Mouse (Mus musculus) thymus, adult 2 months (tissue): Measurements from ENCODE around the gene Abcd4. TPM values are rescaled to one million over a fixed set of nuclear protein-coding genes. Genes with fewer than 3 reads are reported as not detected.

Experiments used
- DNase-seq: peaks from one replicate; pipeline ENCODE4 v3.0.0; 2021
- H3K27ac ChIP-seq: fragments of 200-500 bp; 2 replicates; pipeline ENCODE4 v1.5.1; 2012; ENCODE audit warnings: low read length, control low read depth; ENCODE audit not compliant: control insufficient read depth, insufficient read depth
- H3K27me3 ChIP-seq: fragments of 200-500 bp; 2 replicates; pipeline ENCODE4 v1.6.1; 2012; ENCODE audit warnings: mild to moderate bottlenecking, low read length, moderate library complexity, mixed read lengths; ENCODE audit not compliant: control insufficient read depth, insufficient read depth
- H3K36me3 ChIP-seq: fragments of 200-500 bp; 2 replicates; pipeline ENCODE4 v1.6.1; 2012; ENCODE audit warnings: mild to moderate bottlenecking, low read length, moderate library complexity; ENCODE audit not compliant: control insufficient read depth, insufficient read depth
- H3K4me1 ChIP-seq: fragments of 200-500 bp; replicated peaks from 2 replicates; pipeline ENCODE4 v1.6.1; 2012; ENCODE audit warnings: low read length; ENCODE audit not compliant: control insufficient read depth, insufficient read depth
- H3K4me3 ChIP-seq: fragments of 200-500 bp; 2 replicates; pipeline ENCODE4 v1.5.1; 2012; ENCODE audit warnings: mild to moderate bottlenecking, low read length, control low read depth, moderate library complexity; ENCODE audit not compliant: control insufficient read depth, insufficient read depth
- CTCF ChIP-seq: fragments of 200-500 bp; IDR thresholded peaks from 2 replicates; pipeline ENCODE4 v1.5.1; 2012; ENCODE audit warnings: mild to moderate bottlenecking, control low read depth, low read length, moderate library complexity, borderline replicate concordance; ENCODE audit not compliant: control insufficient read depth, poor library complexity, insufficient read depth; ENCODE audit errors: extremely low read depth
- POLR2A ChIP-seq: fragments of 200-500 bp; IDR thresholded peaks from 2 replicates; pipeline ENCODE4 v1.6.1; 2012; ENCODE audit warnings: mild to moderate bottlenecking, low read length, control low read depth, moderate library complexity; ENCODE audit not compliant: control insufficient read depth, poor library complexity, insufficient read depth; ENCODE audit errors: extremely low read depth
- WGBS: fragments of 180-500 bp; shearing (Covaris S2); methylation state at CpG from one replicate; pipeline ENCODE4 v1.1.7; 2018; 5-methylcytosine and 5-hydroxymethylcytosine counted together
- polyA plus RNA-seq: library from polyadenylated mRNA; depleted of rRNA; stranded (reverse); fragments of >200 nt; gene quantifications from 2 replicates; pipeline ENCODE4 v1.2.3, GENCODE M21; 2012

The Abcd4 gene
- polyA plus RNA-seq, 1 experiment, result 39.0 TPM

DNA sequence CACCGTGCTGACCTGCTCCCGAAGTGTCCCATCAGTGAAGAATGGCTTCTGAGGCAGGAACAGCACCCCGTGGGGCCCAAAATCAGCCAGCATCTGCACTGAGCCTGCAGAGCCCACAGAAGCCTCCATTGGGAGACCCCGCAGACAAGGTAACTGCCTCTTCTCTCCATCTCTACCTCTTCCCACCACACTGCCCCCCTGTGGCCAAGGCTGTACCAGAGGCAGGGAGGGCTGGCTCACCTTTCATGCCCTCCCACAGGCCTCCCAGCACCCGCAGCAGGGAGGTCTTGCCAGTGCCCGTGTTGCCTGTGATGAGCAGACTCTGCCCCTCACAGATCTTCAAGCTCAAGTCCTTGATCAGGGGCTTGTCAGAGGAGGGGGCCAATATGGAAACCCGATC, 11.4 kb downstream of the Abcd4 start:
- 85% methylated on average over 7 of the region's 7 CpGs for WGBS
- H3K27ac ChIP-seq, result no peak overlapping the region
- H3K27me3 ChIP-seq, result no peaks in the 10 kb centered on the region
- H3K36me3 ChIP-seq, result no peaks in the 10 kb centered on the region
- H3K4me3 ChIP-seq, result no peak overlapping the region
- TF ChIP-seq CTCF, result peak; percentile 55; the same call in 1 of the 2 replicates
- TF ChIP-seq POLR2A, result no peak
- no peaks in the 10 kb centered on the region for H3K4me1 ChIP-seq
- DNase-seq, result peak; percentile 47

GRCm38 (mm10) chr12:84604001-84604400, 13.2 kb downstream of the Abcd4 start:
- H3K4me3 ChIP-seq, result no peak overlapping the region
- H3K4me1 ChIP-seq, result no peaks in the 10 kb centered on the region
- no peak for DNase-seq
- no peak for TF ChIP-seq CTCF
- TF ChIP-seq POLR2A, result no peak
- H3K27ac ChIP-seq, result no peak overlapping the region
- 88% methylated on average over 7 of the region's 7 CpGs for WGBS
- no peaks in the 10 kb centered on the region for H3K27me3 ChIP-seq
- H3K36me3 ChIP-seq, result no peaks in the 10 kb centered on the region

DNA sequence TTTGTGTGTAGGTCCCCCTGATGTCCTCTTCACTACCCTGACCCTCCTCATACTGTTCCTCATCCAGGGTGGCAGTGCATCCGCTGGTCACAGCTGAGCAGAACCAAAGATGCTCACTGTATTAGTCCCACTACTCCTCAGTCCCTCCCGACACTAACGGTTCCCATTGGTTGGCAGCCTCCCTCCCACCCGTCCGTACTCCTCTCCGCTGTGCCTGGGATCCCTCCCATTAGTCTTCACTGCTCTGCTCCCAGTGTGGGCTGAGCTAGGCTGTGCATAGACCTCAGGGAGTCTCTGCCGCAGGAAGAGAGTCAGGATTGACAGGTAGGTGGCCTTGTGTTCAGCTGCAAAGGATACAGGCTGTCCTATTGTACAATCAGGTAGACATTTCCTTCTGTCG, 18.9 kb downstream of the Abcd4 start:
- no peak for DNase-seq
- WGBS, result 46% methylated on average over 8 of the region's 8 CpGs
- TF ChIP-seq CTCF (no peak), POLR2A (no peak)
- Histone ChIP-seq H3K27me3 (no peaks in the 10 kb centered on the region), H3K4me1 (no peaks in the 10 kb centered on the region), H3K27ac (no peak overlapping the region), H3K36me3 (no peaks in the 10 kb centered on the region), H3K4me3 (no peak overlapping the region)

DNA sequence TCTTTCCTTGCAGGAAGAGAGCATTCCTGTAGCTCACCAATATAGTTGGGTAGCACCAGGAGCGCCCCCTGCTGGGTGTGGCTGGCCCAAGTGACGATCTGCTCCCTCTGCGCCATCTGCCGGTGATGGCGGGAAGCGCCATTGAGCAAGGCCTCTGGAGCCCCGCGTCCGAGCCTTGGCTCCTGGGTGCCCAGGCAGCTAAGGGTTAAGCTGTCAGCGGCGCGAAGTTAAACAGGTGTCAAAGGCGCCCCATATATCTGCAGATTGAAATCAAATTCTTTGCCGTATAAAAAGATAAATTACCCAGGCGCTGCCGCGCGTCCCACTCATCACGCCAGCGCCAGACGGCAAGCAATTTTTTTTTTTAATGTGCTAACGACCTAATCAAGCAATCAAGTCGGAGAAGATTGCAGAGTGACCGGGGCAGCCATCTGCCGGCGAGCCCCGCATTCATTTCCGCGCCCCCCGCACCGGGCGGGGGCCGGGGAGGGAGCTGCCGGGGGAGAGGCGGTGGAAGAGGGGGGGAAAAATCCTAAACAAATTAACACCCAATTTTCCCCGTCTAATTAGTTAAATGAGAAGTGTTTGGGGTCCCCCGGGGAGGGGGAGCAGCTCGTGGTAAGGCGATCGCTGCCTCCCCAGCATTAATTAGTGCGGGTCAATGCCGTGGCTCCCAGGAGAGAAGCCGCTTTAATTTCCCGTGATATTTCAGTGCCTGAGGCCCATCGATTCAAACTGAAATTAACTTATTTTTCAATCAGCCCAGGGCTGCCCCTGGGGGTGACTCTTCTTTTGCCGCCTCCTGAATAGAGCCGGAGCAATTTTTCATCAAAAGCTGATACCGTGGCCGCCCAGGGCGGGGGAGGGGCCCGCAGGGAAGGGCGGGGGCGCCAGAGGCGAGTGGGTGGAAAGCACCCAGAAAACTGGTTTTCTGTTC, 27.1 kb downstream of the Abcd4 start:
- no peaks in the 10 kb centered on the region for H3K36me3 ChIP-seq
- TF ChIP-seq CTCF, result peak; percentile 100
- no peak for TF ChIP-seq POLR2A
- H3K4me3 ChIP-seq, result peak overlapping the region; percentile 18
- DNase-seq, result peak; percentile 92
- no peaks in the 10 kb centered on the region for H3K27me3 ChIP-seq
- WGBS, result 2% methylated on average over 54 of the region's 54 CpGs
- peaks cover 5% of the 10 kb centered on the region for H3K4me1 ChIP-seq
- no peak overlapping the region for H3K27ac ChIP-seq

DNA sequence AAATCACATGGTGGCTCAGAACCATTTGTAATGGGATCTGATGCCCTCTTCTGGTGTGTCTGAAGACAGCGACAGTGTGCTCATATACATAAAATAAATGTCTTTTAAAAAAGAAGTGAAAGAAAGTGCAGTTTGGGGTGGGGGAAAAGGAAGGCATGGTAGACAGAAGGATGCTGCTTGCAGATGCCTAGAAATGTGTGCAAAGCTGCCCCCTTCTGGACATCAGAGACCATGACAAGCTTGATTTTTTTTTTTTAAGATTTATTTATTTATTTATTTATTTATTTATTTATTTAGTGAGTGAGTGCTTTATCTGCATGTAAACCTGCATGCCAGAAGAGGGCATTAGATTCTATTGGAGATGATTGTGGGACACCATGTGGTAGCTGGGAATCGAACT, 35.9 kb downstream of the Abcd4 start:
- Histone ChIP-seq H3K27me3 (no peaks in the 10 kb centered on the region; the same call in 1 of the 2 replicates), H3K27ac (no peak overlapping the region), H3K36me3 (no peaks in the 10 kb centered on the region), H3K4me3 (no peak overlapping the region), H3K4me1 (no peaks in the 10 kb centered on the region)
- 94% methylated on average over 2 of the region's 2 CpGs for WGBS
- no peak for DNase-seq
- TF ChIP-seq POLR2A, result no peak
- no peak for TF ChIP-seq CTCF

DNA sequence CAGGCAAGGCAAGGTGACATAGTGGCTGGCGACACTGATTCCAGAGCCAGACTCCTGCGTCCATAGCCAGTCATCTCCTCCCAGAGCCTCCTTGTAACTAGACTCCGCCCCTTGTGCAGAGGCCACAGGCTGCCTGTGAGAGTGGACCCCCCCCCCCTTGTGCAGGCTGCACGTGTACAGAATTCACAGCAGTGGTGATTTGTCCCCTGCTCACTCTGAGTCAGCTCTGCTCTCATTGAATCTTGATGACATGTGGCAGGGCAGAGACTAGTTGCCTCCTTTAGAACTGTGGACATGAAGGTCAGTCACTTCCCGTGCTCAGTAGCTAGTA, 38.8 kb downstream of the Abcd4 start:
- Histone ChIP-seq H3K4me3 (no peak overlapping the region), H3K36me3 (no peaks in the 10 kb centered on the region), H3K27ac (no peak overlapping the region), H3K27me3 (no peaks in the 10 kb centered on the region; the same call in 1 of the 2 replicates), H3K4me1 (peaks cover 5% of the 10 kb centered on the region)
- WGBS, result 62% methylated on average over 5 of the region's 5 CpGs
- TF ChIP-seq CTCF (no peak), POLR2A (no peak)
- no peak for DNase-seq
